Mouse (Mus musculus): ENCODE measurements at regions not wholly inside any gene's neighbourhood (a gene's known extent, or its start where the extent isn't known, plus 50 kb on each side); places are given as distances from the start of the nearest gene placed in this dataset.
"Not testable (repeated sequence)": the region's sequence is repeated elsewhere in the genome, so short reads cannot be mapped to it uniquely, and the experiment has no call there.

- intact Hi-C loops (cut with DNase I): no loop called here
- DNase-seq (ENCODE audit: low spot score in 2 of 2): no peak
Observed at GRCm38 (mm10) chr14:74304483-74304882, 336.2 kb upstream of the Htr2a start.

- DNase-seq (ENCODE audit: low spot score in 2 of 2): no peak
Observed at GRCm38 (mm10) chr14:74306717-74307307, 333.8 kb upstream of the Htr2a start.

GRCm38 (mm10) chr14:74309451-74309850 is 331.2 kb upstream of the Htr2a start:
- DNase-seq (ENCODE audit: low spot score in 2 of 2); intact Hi-C loops (cut with DNase I): not testable (repeated sequence)

More at GRCm38 (mm10) chr14:74306717-74307307, 333.8 kb upstream of the Htr2a start:
- intact Hi-C loops (cut with DNase I): no loop called here

- DNase-seq (ENCODE audit: low spot score in 2 of 2): no peak
- intact Hi-C loops (cut with DNase I): no loop called here
Observed at GRCm38 (mm10) chr14:74327291-74327690, 313.3 kb upstream of the Htr2a start.

GRCm38 (mm10) chr14:74350751-74351150 is 289.9 kb upstream of the Htr2a start:
- intact Hi-C loops (cut with DNase I): no loop called here
- no peak for DNase-seq (ENCODE audit: low spot score in 2 of 2)

GRCm38 (mm10) chr14:74352286-74352685 is 288.4 kb upstream of the Htr2a start:
- DNase-seq (ENCODE audit: low spot score in 2 of 2): no peak

GRCm38 (mm10) chr14:74358730-74359444 is 281.8 kb upstream of the Htr2a start:
- no peak for DNase-seq (ENCODE audit: low spot score in 2 of 2)
- intact Hi-C loops (cut with DNase I): no loop called here

More at GRCm38 (mm10) chr14:74352286-74352685, 288.4 kb upstream of the Htr2a start:
- intact Hi-C loops (cut with DNase I): no loop called here

GRCm38 (mm10) chr14:74359663-74360552 is 280.7 kb upstream of the Htr2a start:
- intact Hi-C loops (cut with DNase I): no loop called here

GRCm38 (mm10) chr14:74384481-74384880 is 256.2 kb upstream of the Htr2a start:
- DNase-seq (ENCODE audit: low spot score in 2 of 2): no peak
- intact Hi-C loops (cut with DNase I): no loop called here

More at GRCm38 (mm10) chr14:74359663-74360552, 280.7 kb upstream of the Htr2a start:
- DNase-seq (ENCODE audit: low spot score in 2 of 2): no peak

GRCm38 (mm10) chr14:74392419-74392818 is 248.2 kb upstream of the Htr2a start:
- no peak for DNase-seq (ENCODE audit: low spot score in 2 of 2)
- intact Hi-C loops (cut with DNase I): no loop called here

GRCm38 (mm10) chr14:74397202-74397601 is 243.4 kb upstream of the Htr2a start:
- intact Hi-C loops (cut with DNase I): no loop called here
- no peak for DNase-seq (ENCODE audit: low spot score in 2 of 2)

- intact Hi-C loops (cut with DNase I): loop anchor here (1.0 to 5.0 kb wide), 3 partner anchors 157 to 700 kb away; no protein-coding TSS in a partner anchor
- DNase-seq (ENCODE audit: low spot score in 2 of 2): peak; percentile 26 to 81
Observed at GRCm38 (mm10) chr14:74409441-74409840, 231.2 kb upstream of the Htr2a start.

GRCm38 (mm10) chr14:74428226-74428625 is 212.4 kb upstream of the Htr2a start:
- peak in 1 of 2 experiments; percentile 9 for DNase-seq (ENCODE audit: low spot score in 2 of 2)
- intact Hi-C loops (cut with DNase I): no loop called here

GRCm38 (mm10) chr14:74464027-74464682 is 176.5 kb upstream of the Htr2a start:
- DNase-seq (ENCODE audit: low spot score in 2 of 2): peak in 1 of 2 experiments; percentile 6
- intact Hi-C loops (cut with DNase I): no loop called here

- no peak for DNase-seq (ENCODE audit: low spot score in 2 of 2)
- intact Hi-C loops (cut with DNase I): no loop called here
Observed at GRCm38 (mm10) chr14:74495504-74495903, 145.1 kb upstream of the Htr2a start.

- DNase-seq (ENCODE audit: low spot score in 2 of 2): no peak
- intact Hi-C loops (cut with DNase I): no loop called here
Observed at GRCm38 (mm10) chr14:74511521-74511920, 129.1 kb upstream of the Htr2a start.

- DNase-seq (ENCODE audit: low spot score in 2 of 2): no peak
- intact Hi-C loops (cut with DNase I): no loop called here
Observed at GRCm38 (mm10) chr14:74516451-74516850, 124.2 kb upstream of the Htr2a start.

GRCm38 (mm10) chr14:74519531-74519930 is 121.1 kb upstream of the Htr2a start:
- intact Hi-C loops (cut with DNase I): no loop called here
- no peak for DNase-seq (ENCODE audit: low spot score in 2 of 2)

- intact Hi-C loops (cut with DNase I): no loop called here
- no peak for DNase-seq (ENCODE audit: low spot score in 2 of 2)
Observed at GRCm38 (mm10) chr14:74521669-74522068, 119.0 kb upstream of the Htr2a start.

- intact Hi-C loops (cut with DNase I): no loop called here
Observed at GRCm38 (mm10) chr14:74527246-74527645, 113.4 kb upstream of the Htr2a start.

More at GRCm38 (mm10) chr14:74527246-74527645, 113.4 kb upstream of the Htr2a start:
- DNase-seq (ENCODE audit: low spot score in 2 of 2): no peak

All from left cerebral cortex, postnatal 25 days (tissue).